Mouse (Mus musculus) cerebellum, adult 9-10 months (tissue): ENCODE measurements around the gene Adam10.

Experiments
- DNase-seq: peaks from one replicate; pipeline ENCODE4 v3.0.0; 2022

Gene Adam10

DNA sequence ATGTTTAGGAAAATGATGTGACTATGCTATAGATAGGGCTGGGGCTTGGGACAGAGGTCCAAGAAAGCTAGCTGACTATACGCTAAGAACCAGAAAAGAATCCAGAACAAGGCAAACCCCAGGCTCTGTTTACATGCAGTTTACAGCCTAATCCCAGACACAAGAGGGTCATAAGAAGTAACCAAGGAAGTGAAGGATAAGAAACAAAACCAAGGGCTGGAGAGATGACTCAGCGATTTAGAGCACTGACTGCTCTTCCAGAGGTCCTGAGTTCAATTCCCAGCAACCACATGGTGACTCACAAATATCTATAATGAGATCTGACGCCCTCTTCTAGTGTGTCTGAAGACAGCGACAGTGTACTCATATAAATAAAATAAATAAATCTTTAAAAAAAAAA lies 3.7 kb upstream of the Adam10 start:
- no peak for DNase-seq

DNA sequence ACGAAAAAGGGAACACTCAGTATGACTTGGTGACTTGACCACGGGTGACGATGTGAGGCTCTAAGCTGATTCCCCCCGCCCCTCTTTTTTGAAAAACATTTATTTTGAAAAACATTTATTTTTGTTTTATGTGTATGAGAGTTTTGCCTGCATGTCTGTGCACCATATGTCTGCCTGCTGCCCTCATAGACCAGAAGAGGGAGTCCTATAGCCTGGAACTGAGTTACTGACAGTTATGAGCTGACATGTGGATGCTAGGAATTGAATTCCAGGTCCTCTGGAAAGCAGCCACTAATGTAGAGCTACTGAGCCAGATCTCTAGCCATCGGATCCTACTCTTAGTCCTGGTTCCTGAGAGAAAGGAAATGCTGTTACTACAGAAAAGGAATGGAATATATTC lies 2.8 kb upstream of the Adam10 start:
- DNase-seq: no peak

DNA sequence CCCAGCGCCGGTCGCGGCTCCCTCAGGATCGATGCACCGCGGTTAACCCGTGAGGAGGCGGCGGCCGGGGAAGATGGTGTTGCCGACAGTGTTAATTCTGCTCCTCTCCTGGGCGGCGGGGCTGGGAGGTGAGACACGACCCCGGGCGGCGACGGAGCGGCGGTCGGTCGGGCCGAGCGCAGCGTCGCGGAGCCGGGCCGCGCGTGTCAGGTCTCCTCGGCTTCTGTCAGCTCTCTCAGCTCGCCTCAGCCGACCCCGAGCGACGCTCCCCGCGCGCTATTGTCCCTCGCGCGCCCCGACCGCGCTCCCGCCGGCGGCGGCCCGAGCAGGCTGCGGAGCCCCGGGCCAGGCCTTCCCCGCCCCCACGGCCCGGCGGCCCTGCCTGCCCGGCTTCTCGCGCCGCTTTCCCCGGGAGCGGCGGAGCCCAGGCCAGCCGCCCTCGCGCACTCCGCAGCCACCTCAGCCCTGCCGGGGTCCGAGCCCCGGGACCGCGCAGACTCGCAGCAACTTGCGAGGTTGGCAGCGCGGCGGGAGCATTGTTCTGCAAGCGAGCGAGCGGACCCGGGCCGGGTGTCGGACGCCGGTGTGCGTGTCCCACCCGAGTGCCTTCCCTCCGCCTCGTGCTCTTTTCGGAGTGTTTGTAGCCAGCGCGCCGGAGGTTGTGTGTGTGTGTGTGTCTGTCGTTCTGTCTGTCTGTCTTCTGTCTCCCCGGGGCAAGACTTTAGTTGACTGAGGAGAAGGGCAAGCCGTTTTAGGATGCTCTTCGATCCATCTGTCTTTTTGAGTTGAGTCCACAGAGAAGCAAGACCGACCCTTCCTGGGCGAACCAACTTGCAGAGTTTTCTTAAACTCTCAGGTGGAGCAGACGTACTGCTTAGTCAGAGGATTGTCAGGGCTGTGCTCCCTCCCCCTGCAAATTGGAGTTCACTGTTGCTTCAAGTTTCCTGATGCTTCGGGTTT lies 615 bp downstream of the Adam10 start:
- DNase-seq: no peak

DNA sequence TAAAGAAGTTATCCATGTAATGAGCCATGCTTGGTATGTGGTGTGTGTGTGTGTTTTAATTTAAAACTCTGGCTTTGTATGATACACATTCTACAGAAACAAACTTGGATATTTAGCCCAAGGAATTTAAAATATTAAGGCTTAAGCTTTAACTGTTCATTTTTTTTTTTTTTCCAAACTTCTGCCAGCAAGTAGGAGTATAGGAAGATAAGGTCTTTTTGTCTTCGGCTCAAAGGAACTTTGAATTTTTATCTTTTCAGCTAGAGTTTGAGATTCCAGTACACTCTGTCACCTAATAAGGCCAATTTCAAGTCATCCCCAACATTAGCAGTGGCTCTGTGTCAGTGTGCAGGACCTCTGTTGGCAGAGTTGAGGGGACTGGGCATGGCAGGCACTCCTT lies 3.4 kb downstream of the Adam10 start:
- DNase-seq: no peak

DNA sequence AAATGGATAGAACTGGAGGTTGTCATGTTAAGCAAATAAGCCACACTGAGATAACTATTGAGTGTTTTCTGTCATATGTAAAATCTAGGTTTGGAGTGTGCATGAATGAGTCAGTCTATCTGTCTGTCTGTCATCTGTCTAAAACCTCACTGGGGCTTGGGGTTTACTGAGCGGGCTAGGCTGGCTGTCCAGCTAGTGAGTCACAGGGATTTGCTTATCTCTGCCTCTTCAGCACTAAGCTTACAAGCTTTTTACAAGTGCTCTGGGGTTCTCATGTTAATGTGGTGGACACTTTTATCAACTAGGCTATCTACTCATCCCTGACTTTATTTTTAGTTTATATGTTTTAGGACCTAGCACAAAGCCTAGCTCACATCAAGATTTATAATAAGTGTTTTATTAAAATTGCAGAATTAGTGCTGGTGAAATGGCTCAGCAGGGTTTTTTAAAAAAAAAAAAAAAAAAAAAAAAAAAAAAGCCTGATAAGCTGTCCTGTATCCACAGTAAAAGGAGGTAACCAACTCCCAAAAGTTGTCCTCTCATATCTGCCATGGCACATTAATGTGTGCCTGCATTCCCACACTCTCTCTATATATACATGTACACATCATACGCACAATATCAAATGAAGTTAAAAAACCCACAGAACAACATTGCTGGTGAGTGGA lies 9.6 kb downstream of the Adam10 start:
- no peak for DNase-seq

DNA sequence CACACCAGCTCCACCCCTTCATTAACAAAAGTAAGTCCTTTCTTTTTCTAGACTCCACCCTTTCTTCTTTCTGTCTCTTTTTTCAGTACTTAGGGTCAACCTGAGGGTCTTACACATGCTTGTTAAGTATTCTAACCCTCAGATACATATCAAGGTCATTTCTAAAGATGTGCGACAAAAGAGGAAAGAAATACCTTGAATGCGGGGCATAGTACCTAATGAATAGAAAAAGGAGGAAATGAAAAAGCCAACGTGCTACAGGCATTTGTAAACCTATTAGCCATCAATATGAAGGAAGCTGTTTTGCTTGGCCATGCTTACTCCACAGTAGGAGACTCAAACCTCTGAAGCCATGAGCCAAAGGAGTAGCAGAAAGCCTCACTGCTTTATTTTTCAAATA lies 11.1 kb downstream of the Adam10 start:
- DNase-seq: no peak

DNA sequence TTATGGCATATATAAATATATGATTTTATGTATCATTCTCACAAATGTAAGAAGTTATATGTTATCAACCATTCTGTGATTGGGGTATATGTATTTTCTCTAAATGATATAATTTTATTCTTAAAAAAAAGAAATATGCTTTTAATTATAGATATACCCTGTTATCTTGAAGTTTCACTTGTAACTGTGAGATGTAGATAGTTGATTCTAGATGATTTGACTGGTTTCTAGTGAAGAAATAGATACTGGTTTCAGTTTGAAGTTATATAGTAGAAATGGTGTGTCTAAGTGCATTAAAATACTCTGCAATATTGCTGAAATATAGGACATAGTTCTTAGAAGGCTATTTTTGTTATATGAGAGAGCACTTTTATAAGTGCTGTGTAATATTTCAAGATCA lies 11.8 kb downstream of the Adam10 start:
- DNase-seq: no peak

DNA sequence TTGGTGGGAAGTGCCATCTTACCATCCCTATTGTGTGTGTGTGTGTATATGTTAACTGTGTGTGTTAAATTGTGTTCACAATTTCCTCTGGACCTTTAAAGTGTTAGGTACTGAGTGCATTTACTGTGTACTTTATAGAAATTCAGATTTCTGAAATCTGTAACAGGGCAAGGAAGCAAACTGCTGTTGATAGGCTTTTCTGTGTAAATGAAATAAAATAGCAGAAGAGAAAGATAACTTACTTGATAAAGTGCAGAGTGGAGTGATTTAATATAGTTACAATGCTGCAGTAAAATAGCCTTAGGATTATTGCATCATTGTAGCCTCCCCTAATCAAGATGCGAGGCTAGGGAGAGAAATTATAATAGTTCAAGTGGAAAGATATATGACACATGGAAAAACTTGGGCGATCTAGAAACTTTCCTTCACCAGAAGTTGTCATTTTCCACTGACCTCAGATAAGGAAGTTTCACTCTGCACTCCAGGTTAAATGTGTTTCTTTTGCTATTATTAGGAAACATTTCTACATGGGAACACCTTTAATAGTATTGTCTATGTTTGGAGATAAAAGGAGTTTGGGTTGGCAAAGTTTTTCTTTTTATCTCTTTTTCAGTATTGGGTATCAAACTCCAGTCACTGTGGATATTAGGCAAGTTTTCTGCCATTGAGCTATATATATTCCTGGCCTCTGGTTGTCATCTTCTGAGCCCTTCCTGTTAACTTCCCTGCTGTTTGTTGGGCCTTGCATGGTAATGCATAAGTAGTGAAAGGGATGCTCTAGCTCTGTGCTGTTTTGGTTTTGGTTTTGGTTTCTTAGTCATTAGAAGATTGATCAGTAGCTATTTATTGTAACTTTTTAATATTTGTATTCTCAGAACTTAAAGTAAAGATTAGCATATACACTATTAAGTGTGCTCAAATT lies 13.2 kb downstream of the Adam10 start:
- DNase-seq: no peak

DNA sequence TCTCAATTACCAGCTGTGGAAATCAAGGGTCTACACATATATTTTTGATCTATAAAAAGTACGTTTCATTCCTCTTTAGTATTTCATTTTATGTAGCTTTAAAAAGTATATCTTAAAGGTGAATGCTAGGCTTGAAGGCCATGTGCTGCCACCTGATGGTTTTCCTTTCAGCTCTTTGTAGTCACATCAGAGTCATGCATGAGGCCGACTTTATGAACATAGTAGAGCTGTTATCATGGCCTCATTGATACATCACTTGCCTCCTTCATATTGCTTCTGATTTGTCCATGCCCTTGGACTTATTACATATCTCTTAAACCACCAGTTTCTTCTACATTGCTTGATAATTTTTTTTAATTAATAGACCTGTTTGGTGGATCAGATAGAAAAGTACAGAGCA lies 16.9 kb downstream of the Adam10 start:
- no peak for DNase-seq

DNA sequence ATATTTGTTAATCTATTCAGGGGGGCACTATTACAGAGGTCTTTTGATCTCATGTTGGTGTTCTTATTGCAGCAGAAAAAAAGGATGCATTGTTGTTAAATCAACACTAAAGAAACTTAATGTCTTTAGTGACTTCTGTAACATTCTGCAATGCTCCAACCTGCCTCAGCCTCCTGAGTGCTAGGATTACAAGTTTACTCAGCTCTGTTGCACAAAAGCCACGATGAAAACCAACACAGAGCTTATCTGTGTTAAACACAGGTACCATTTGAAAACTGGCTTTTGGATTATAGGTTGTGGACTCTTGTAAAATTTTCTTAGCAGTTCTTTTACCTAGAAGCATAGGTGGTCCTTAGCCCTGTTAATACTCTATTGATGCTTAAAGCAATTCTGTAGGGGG lies 19.3 kb downstream of the Adam10 start:
- no peak for DNase-seq

DNA sequence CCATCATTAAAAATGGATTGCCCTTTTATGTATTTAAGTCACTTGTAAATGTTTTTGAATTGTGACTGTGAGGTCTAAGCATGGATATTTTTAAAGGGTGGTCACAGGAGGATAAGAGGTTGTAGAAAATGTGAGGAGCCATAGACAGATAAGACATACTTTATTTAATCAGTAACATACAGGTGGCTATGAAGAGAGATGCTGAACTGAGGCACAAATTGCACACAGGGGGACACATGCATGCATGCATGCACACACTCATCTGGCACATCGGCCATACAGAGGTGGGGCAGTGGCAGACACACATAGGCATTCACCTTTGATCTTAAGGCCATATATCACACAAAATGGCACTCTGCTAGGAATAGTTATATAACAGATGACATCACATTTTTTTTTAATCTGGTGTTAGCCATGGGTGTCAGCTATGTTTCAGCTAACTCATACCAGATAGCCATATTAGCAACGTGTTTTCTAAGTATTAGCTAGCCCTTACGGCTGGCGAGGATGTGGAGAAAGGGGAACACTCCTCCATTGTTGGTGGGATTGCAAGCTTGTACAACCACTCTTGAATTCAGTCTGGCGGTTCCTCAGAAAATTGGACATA lies 24.9 kb downstream of the Adam10 start:
- no peak for DNase-seq

DNA sequence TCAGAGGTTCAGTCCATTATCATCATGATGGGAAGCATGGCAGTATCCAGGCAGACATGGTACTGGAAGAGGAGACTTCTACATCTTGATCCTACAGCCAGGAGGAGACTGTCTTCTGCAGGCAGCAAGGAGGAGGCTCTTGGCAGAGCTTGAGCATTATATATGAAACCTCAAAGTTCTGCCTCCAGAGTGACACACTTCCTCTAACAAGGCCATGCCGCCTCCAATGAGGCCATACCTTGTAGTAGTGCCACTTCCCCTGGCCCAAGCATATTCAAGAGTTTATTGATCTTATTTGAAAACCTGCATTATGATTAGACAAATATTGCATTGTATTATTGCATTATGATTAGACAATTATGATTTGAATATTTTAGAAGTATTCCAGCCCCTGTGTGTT lies 27.6 kb downstream of the Adam10 start:
- no peak for DNase-seq

DNA sequence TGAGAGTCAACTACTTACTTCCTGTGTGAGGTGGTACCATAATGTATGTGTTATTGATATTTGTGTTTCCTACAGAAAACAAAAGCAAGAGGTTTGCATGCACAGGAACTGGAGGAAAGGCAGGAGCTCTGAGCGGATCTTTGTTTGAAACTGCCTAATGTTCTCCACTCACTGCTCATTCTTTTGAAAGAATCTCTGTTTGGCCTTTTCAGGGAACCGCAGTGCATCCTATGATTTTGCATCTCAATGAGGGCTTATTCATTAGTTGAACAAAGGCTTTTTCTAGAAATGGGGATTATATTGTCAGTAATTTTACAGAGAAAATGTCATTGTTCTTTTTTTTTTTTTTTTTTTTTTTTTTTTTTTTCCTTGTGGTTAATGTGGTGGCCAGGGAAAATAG lies 50.7 kb downstream of the Adam10 start:
- no peak for DNase-seq

DNA sequence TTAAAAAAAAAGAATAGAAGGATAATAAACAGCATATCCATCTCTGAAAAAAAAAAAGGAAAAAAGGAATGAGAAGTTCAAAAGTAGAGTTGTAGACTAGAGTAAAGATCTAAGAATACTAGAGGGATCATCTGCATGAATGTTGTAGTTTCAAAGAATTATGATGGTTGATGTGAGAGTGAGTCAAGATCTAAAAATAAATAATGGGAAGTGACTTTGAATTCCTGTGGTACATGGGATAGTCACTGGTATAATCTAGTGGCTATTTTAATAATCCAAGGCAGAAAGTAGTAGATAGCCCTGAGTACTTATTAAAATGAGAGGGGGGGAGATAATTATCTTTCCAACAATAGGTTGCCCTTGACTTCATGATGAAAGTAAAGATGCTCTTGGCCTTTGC lies 52.3 kb downstream of the Adam10 start:
- no peak for DNase-seq

DNA sequence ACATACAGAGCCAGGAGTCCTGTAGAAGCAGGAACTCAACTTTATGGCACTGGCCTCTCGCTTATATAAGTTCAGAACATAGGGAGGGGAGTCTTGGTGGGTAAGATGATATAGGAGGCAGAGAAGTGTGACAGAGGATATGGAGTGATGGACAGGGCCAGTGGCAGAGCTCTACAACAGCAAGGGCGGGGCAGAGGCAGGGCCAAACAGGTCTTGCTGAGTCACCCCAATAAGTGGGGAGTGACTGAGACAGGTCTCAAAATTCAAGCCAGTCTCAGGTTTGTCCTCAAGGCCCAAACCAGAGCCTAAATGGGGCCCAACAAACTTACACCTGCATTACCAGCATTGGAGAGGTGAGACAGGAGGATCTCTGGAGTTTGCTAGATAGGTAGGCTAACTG lies 54.4 kb downstream of the Adam10 start:
- no peak for DNase-seq

DNA sequence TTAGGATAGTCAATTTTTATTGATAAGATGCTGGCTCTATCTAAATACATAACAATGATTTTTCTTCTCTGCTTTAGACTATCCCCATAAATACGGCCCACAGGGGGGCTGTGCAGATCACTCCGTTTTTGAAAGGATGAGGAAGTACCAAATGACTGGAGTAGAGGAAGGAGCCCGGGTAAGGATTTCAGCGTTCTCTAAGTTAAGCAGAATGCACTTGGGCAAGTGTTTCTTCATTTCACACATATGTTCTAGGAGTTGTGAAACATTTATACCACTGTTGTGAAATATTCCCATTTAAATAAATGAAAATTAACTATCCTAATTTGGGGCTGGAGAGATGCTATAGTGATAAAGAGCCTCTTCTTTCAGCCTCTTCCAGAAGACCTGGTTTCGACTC lies 61.2 kb downstream of the Adam10 start:
- DNase-seq: no peak

DNA sequence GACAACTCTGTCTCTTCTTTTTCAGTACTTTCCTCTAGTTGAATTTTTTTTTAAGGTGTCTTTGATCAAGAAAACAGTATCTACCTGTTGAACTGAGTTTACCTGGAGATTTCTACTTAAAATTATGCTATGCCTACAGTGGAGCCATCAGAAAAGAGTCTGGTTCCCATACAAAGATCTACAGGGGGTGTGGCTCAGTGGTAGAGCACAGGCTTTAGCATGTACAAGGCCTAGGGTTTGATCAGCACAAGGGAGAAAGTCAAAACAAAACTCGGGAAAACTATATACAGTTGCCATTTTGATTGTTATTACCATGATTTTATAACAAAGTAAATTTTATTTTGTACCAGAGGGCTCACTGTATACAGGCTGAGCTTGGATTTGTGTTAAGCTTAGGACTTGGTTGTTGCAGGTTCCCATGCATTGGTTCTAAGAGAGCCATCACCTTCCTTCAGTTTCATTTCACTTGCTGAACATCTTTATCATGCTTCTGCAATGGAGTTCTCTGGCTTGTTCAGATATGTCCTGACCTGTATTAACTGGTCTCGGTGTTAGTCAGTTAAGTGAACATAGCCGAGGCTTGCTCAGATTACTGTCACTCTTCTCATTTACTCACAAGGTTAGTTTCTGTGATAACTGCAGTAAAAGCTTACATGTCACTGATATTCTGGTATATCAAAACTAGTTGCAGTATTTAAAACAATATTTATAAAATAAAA lies 72.9 kb downstream of the Adam10 start:
- no peak for DNase-seq

DNA sequence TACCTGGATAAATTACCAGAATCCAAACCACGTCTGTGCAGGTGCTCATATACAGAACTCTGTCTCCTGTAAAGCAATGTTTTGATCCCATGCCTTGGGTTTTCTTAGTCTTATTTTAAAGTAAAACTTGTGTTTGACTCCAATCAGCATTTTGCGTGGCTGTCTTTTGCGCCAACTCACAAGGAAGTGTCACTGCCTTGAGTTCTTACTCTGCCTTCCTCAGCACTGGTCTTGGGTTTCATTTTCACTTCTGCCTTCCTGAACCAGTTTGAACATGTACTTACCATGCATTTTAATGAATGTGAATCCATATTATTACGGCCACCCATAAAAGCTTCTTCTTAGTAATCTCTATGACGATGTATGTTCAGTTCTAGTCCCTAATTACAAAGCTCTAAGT lies 82.2 kb downstream of the Adam10 start:
- no peak for DNase-seq

DNA sequence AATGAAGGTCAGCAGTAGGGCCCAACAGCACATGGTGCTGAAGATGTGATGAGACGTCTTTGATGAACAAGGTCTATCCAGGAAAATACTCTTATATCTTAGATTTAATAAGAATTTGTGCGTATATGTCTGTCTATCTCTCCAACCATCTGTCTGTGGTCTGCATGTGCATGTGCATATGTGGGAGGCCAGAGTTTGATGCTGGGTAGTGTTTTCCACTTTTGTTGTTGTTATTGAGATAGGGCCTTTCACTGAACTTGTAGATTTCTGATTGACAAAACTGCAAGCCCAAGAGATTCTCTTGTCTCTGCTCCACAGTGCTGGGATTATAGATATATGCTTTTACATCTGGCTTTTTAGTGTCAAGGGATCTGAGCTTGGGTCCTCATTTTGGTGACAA lies 96.7 kb downstream of the Adam10 start:
- no peak for DNase-seq

DNA sequence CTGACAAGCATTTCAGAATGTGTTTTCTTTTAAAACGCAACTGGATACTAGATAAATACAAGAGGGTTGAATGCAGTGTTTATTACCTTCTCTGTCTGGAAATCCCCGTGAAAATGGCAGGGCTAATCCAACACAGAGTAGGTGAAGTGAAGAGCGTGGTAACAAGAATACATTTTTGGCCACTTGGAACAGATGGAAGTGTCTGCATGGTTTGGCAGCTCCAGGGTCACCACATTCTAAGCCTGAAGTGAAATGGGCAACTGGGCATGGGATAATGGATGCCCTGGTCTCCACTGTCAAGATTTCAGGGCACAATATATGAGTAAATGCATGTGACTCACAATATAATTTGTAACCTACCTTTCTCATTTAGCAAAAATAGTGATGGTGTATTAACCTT lies 103.4 kb downstream of the Adam10 start:
- peak; percentile 53 for DNase-seq

DNA sequence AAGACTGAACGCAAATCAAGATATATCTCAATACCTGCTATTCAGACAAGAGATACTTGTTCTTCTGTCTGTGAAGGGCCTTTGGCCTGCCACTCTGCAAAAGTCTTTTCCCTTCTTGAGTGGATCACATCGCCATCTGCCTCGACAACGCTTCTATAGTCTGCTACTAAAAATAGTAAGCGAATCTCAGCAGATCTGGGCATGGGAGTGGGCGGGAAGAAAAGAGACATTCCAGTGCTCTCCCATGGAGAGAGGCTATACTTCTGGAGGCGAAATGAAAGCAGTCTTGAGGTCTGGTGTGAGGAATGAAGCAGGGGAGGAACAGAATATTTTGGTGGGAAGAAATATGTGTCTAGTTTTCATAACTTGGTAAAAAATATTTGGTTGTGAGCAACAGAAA lies 109.9 kb downstream of the Adam10 start:
- no peak for DNase-seq

DNA sequence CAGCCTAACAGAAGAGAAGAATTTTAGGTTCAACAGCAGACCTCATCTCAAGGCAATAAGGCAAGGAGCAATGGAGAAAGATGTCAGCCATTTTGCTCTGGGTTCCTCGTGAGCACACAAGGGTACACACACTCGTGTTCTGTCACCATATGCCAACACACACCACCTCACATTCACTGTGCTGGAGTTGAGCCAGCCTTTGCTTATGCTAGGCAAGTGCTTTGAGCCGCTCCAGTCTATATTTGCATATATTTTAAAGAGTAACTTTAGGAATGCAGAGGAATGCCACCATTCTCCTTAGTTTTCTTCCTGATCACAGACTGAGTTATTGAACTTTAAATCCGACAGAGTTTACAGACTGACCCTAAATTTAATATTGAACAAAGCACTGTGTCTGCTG lies 111.8 kb downstream of the Adam10 start:
- DNase-seq: no peak
